Mouse (Mus musculus) limb, embryonic 10.5 days (tissue): ENCODE results near the gene Gp9. TPM values are rescaled to one million over a fixed set of nuclear protein-coding genes. Genes with fewer than 3 reads are reported as not detected.
A peak's percentile ranks its signal among the peaks of the same experiment; 100 is the strongest.

Source experiments
- DNase-seq: peaks from one replicate; pipeline ENCODE4 v3.0.0-alpha.2; 2017; ENCODE audit warnings: low spot score
- H3K27ac ChIP-seq: fragments of 300-500 bp; sonication (generic); 2 replicates; pipeline ENCODE4 v1.5.1; 2016; ENCODE audit warnings: mild to moderate bottlenecking
- H3K27me3 ChIP-seq: fragments of 300-500 bp; sonication (generic); 2 replicates; pipeline ENCODE4 v1.6.1; 2016; ENCODE audit warnings: low read depth, mild to moderate bottlenecking; ENCODE audit not compliant: poor library complexity, severe bottlenecking
- H3K36me3 ChIP-seq: fragments of 300-500 bp; sonication (generic); 2 replicates; pipeline ENCODE4 v1.6.1; 2016; ENCODE audit warnings: mild to moderate bottlenecking, moderate library complexity
- H3K4me1 ChIP-seq: fragments of 300-500 bp; sonication (generic); 2 replicates; pipeline ENCODE4 v1.6.1; 2016
- H3K4me3 ChIP-seq: fragments of 300-500 bp; sonication (generic); 2 replicates; pipeline ENCODE4 v1.5.1; 2016; ENCODE audit warnings: mild to moderate bottlenecking, moderate library complexity
- H3K9me3 ChIP-seq: fragments of 300-500 bp; sonication (generic); replicated peaks from 2 replicates; pipeline ENCODE4 v1.6.1; 2016; ENCODE audit warnings: mild to moderate bottlenecking
- WGBS: fragments of 180-500 bp; shearing (Covaris S2); methylation state at CpG from one replicate; pipeline ENCODE4 v1.1.7; 2016; 5-methylcytosine and 5-hydroxymethylcytosine counted together
- polyA plus RNA-seq: library from polyadenylated mRNA; unstranded; fragments of >200 nt; fragmentation: Nextera tagmentation; extraction: Ambion mirVana; gene quantifications from 2 replicates; pipeline ENCODE4 v1.2.1, GENCODE M21; 2016

The Gp9 gene
- polyA plus RNA-seq, 1 experiment from 2014 or later, result 1.6 TPM

DNA sequence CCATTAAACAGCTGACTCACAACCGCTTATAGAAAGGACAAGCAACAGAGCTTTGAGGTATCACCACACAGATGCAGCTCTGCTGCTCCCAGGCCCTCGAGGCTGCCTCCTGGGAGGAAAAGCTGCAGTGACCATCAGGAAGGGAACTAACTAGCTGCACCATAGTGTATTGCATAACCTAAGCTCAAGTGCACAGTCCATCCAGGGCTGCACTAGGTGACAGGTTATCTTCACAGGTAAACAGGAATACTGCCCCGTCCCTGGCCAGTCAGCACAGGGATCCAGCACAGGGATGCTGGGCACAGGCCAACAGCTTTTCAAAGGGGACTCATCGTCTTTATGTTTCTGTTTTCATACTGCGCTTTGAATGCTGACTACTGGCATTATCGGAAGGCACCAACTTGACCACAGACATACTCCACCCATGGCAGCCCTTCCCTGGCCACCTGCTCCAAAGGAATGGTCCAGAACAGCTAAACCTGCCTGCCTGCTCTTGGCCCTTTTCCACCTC lies 31.8 kb downstream of the Gp9 start:
- H3K9me3 ChIP-seq, result no peaks in the 10 kb centered on the region
- H3K27me3 ChIP-seq, result no peaks in the 10 kb centered on the region
- WGBS, result 88% methylated on average over 6 of the region's 6 CpGs
- peaks cover 15% of the 10 kb centered on the region for H3K36me3 ChIP-seq
- no peak overlapping the region for H3K27ac ChIP-seq
- DNase-seq, result no peak
- peaks cover 25% of the 10 kb centered on the region for H3K4me1 ChIP-seq
- H3K4me3 ChIP-seq, result no peak overlapping the region

DNA sequence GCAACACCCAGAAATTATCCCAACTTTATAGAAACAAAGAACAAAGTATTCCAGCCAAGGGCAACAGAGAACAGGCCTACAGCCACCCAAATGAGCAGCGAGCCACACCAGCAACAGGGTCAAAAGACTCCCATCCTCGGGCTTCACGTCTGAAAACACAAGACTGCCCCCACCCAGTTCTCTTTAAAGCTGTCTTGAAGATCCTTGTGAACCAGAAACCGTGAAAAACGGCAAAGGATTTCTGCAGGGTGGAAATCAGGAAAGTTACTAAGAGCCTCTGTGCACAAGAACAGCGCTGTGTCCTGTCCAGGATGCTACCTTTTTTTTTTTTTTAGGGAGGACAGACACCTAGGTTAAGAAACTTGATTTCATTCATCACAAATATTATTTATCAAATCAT lies 32.4 kb downstream of the Gp9 start:
- DNase-seq, result no peak
- WGBS, result 49% methylated on average over 6 of the region's 6 CpGs
- Histone ChIP-seq H3K27me3 (no peaks in the 10 kb centered on the region), H3K36me3 (peaks cover 22% of the 10 kb centered on the region), H3K9me3 (no peaks in the 10 kb centered on the region), H3K4me3 (peak overlapping the region; percentile 78), H3K27ac (no peak overlapping the region), H3K4me1 (peaks cover 25% of the 10 kb centered on the region)

- under 1% methylated on average over 77 of the region's 77 CpGs for WGBS
- peaks cover 28% of the 10 kb centered on the region for H3K36me3 ChIP-seq
- H3K4me3 ChIP-seq, result peak overlapping the region; percentile 78
- H3K9me3 ChIP-seq, result no peaks in the 10 kb centered on the region
- DNase-seq, result peak; percentile 59
- H3K4me1 ChIP-seq, result peaks cover 25% of the 10 kb centered on the region
- no peaks in the 10 kb centered on the region for H3K27me3 ChIP-seq
- H3K27ac ChIP-seq, result peak overlapping the region; percentile 82
These were observed 33.1 kb downstream of the Gp9 start for GRCm38 (mm10) chr6:87810713-87811669.

GRCm38 (mm10) chr6:87811675-87812338 lies 33.9 kb downstream of the Gp9 start, which contains the start of gene Rab43:
Rab43 (minus strand) TSS chr6:87812164.
- Histone ChIP-seq H3K9me3 (no peaks in the 10 kb centered on the region), H3K27ac (peak within 1 kb of the TSS; percentile 82), H3K4me1 (peaks cover 25% of the 10 kb centered on the region), H3K27me3 (no peaks in the 10 kb centered on the region), H3K36me3 (peaks cover 36% of the 10 kb centered on the region), H3K4me3 (peak within 1 kb of the TSS; percentile 78)
- 1% methylated on average over 55 of the region's 56 CpGs for WGBS
- peak; percentile 91 for DNase-seq

DNA sequence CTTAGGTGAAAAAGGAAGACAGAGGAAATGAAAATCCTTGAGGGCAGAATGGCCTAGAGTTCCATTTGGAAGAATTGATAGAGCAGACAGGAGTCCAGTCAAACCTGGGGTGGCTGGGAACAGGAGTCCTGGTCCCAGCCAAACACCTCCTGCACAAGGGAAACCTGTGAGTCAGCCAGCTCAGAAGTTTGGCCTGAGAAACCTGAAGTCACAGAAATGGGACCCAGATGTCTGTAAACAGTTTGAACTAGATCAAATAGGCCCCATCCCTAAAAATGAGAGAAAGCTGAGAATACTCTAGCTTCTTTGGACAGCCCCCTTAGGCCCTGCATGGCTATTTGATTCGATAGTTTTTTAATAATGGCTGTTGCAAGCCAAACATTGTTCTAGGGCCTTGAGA lies 34.8 kb downstream of the Gp9 start:
- WGBS, result 82% methylated on average over 1 of the region's 1 CpGs
- H3K9me3 ChIP-seq, result no peaks in the 10 kb centered on the region
- H3K36me3 ChIP-seq, result peaks cover 45% of the 10 kb centered on the region
- DNase-seq, result no peak
- peak overlapping the region; percentile 78 for H3K4me3 ChIP-seq
- no peaks in the 10 kb centered on the region for H3K27me3 ChIP-seq
- 0 out of 2 replicates have a peak overlapping the region, but pooled peaks have one; percentile 82 for H3K27ac ChIP-seq
- peaks cover 25% of the 10 kb centered on the region for H3K4me1 ChIP-seq

- Histone ChIP-seq H3K36me3 (peaks cover 63% of the 10 kb centered on the region), H3K9me3 (no peaks in the 10 kb centered on the region), H3K4me3 (no peak overlapping the region), H3K4me1 (peaks cover 25% of the 10 kb centered on the region), H3K27me3 (no peaks in the 10 kb centered on the region), H3K27ac (no peak overlapping the region)
- DNase-seq, result no peak
- WGBS, result 92% methylated on average over 5 of the region's 5 CpGs
These were observed 36.6 kb downstream of the Gp9 start for GRCm38 (mm10) chr6:87814486-87814885.

DNA sequence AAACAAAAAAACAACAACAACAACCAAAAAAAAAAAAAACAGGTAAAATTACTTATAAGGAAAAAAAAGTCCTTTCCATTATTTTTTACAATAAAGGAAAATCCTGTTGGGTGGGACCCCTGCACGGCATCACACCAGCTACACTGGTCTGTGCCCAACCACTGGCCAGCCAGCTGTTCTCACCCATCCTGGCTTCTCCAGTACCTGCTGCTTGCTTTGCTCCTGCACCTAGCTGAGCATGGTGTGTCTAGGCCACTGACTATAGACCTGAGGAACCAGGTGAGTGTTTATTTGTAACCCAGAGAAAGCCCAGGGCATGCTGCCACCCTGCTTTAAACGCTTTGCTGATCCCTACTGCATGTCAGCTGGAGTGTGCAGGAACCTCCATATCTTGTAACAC lies 42.5 kb downstream of the Gp9 start:
- WGBS, result 93% methylated on average over 2 of the region's 2 CpGs

More for the DNA sequence above, 42.5 kb downstream of the Gp9 start:
- no peaks in the 10 kb centered on the region for H3K9me3 ChIP-seq
- H3K4me1 ChIP-seq, result no peaks in the 10 kb centered on the region
- peaks cover 99% of the 10 kb centered on the region for H3K36me3 ChIP-seq
- no peak for DNase-seq
- H3K27ac ChIP-seq, result no peak overlapping the region
- H3K27me3 ChIP-seq, result no peaks in the 10 kb centered on the region
- no peak overlapping the region for H3K4me3 ChIP-seq

Other genes starting within 250 kb of the Gp9 start
- gene Arhgap25, start 244.8 kb upstream of the Gp9 start, polyA plus RNA-seq, result 2.3 and 2.6 TPM in 2 replicates
- gene Prokr1, start 187.3 kb upstream of the Gp9 start, polyA plus RNA-seq, result 0.84 and 0.90 TPM in 2 replicates
- gene Aplf, start 105.9 kb upstream of the Gp9 start, polyA plus RNA-seq, result 12.6 and 12.7 TPM in 2 replicates
- gene Efcc1, start 47.2 kb upstream of the Gp9 start, polyA plus RNA-seq, result 0.08 and 0.18 TPM in 2 replicates
- 5.3 and 7.6 TPM in 2 replicates for gene Rab43, start 34.1 kb downstream of the Gp9 start, polyA plus RNA-seq
- gene Gm45140, start 57.7 kb downstream of the Gp9 start, polyA plus RNA-seq, result 2.7 and 3.6 TPM in 2 replicates
- gene Isy1, start 60.7 kb downstream of the Gp9 start, polyA plus RNA-seq, result 68.8 and 74.0 TPM in 2 replicates
- 1,415 and 1,701 TPM in 2 replicates for gene Cnbp, start 73.0 kb downstream of the Gp9 start, polyA plus RNA-seq
- gene Copg1, start 109.7 kb downstream of the Gp9 start, polyA plus RNA-seq, result 153 and 174 TPM in 2 replicates
- gene Hmces, start 135.9 kb downstream of the Gp9 start, polyA plus RNA-seq, result 72.7 and 81.9 TPM in 2 replicates
- 40.2 and 46.3 TPM in 2 replicates for gene H1fx, start 203.6 kb downstream of the Gp9 start, polyA plus RNA-seq